Mouse (Mus musculus) mature B cell (primary cell): ENCODE results near the gene Satl1.
"Not testable (repeated sequence)": the region's sequence is repeated elsewhere in the genome, so short reads cannot be mapped to it uniquely, and the experiment has no call there.

Source experiments
- in situ Hi-C: fragments of 300-500 bp; cut with MboI; formaldehyde crosslinking; loops from 2 replicates; pipeline ENCODE4 v1.14.3; 2019

Gene Satl1

GRCm38 (mm10) chrX:112406679-112407078 is at the start of gene Satl1:
Gene Satl1, minus strand, starts transcription at chrX:112406779.
- in situ Hi-C loops: no loop called here

- in situ Hi-C loops: no loop called here
Measured at GRCm38 (mm10) chrX:112438064-112438463, 31.5 kb upstream of the Satl1 start.

GRCm38 (mm10) chrX:112437580-112437979 is 31.0 kb upstream of the Satl1 start:
- in situ Hi-C loops: no loop called here

GRCm38 (mm10) chrX:112422998-112423397 is 16.4 kb upstream of the Satl1 start:
- in situ Hi-C loops: not testable (repeated sequence)

GRCm38 (mm10) chrX:112412309-112412708 is 5.7 kb upstream of the Satl1 start:
- in situ Hi-C loops: no loop called here

- in situ Hi-C loops: not testable (repeated sequence)
Measured at GRCm38 (mm10) chrX:112370577-112371410, 35.8 kb downstream of the Satl1 start.

GRCm38 (mm10) chrX:112368426-112368825 is 38.2 kb downstream of the Satl1 start:
- in situ Hi-C loops: no loop called here

GRCm38 (mm10) chrX:112348395-112348791 is 58.2 kb downstream of the Satl1 start:
- in situ Hi-C loops: no loop called here

- in situ Hi-C loops: no loop called here
Measured at GRCm38 (mm10) chrX:112347467-112348394, 58.8 kb downstream of the Satl1 start.

GRCm38 (mm10) chrX:112339486-112339885 is 67.1 kb downstream of the Satl1 start:
- in situ Hi-C loops: no loop called here
